Mouse (Mus musculus) yolk sac, embryonic 10.5 days (tissue): ENCODE measurements around the gene Siah3.

ENCODE experiments used
- DNase-seq: peaks from one replicate; pipeline ENCODE4 v3.0.0-alpha.2; 2017; ENCODE audit warnings: low spot score

Gene Siah3

DNA sequence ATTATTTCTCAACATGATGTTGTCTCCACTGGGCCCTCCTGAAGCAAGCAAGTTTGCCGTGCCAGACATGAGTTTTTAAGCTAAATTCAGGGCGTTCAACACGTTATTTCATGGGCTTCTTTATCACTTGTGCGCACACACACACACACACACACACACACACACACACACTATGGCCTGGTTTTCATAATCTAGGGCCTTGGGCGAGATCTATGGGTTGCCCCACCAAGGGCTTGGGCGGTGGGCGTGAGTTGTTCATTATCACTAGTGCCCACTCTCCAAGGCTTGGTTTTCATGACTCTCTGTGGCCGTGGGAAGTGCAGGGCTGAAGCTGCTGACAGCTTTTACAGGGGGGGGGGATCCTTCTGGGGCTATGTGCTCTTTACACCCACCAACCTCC lies 63.9 kb downstream of the Siah3 start:
- DNase-seq: no peak

DNA sequence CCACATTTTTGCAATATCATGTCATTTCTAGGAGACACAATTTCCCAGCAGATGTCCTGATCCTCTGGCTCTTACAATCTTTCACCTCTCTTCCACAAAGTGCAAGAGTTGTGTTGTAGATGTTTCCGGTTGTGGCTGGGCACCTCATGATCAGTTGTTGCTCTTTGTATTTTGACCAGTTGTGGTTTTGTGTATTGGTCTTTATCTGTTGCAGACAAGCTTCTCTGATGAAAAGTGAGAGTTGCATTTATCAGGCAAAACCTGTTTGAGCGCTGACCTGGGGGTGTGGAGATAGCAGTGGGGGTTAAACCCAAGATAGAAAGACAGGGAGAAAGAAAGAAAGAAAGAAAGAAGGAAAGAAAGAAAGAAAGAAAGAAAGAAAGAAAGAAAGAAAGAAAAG lies 68.9 kb downstream of the Siah3 start:
- no peak for DNase-seq

DNA sequence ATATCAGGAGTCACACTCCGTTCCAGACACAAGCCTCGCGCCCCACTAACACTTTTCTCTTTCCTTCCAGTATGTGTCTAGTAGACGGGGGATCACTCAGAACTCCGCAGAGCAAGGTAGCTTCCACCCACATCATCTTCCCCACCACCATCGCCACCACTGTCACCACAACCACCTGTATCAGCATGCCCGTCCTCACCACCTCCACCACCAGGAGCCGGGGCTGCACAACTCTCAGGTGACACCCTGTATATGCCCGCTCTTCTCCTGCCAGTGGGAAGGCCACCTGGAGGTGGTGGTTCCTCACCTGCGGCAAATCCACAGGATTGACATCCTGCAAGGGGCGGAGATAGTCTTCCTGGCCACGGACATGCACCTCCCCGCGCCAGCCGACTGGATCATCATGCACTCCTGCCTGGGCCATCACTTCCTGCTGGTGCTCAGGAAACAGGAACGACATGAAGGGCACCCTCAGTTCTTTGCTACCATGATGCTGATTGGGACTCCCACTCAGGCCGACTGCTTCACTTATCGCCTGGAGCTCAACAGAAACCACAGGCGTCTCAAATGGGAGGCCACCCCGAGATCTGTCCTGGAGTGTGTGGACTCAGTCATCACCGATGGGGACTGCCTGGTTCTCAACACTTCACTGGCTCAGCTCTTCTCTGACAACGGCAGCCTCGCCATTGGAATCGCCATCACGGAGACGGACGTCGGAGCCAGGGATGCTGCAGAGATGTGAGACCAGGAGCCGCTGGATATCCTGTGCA lies 69.8 kb downstream of the Siah3 start:
- DNase-seq: no peak

DNA sequence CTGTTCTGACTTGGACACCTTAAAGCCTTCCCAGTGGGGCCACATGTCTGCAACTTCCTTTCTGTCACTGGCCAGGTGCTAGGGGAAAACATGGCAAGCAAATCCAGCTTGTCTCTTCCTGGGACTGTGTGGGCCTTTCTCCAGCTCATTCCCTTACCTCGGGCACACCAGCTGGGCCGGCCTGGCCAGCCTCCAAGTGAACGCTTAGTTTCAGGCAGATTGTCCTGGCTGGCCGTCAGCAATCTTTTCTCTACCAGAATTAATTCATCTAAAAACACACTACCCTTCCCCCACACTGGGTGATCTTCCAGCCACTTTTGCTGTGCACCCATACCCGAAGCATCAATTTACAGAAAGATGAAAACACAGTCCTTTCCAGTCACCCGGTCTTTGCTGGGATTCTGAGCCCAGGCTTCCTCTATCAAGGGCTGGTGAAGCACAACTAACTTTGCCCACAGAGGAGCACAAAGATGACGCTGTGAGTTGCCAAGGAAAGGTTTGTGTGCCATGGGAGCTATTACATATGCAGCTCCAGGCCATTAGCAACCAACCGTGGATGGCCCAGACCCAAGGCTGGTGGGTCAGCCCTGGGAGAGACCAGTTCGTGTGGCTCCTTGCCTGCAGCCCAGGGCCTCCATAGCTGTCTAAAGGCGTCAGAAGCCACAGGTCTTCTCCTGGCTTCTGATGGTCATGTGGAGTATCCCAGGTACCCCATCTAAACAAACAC lies 71.8 kb downstream of the Siah3 start:
- DNase-seq: no peak

DNA sequence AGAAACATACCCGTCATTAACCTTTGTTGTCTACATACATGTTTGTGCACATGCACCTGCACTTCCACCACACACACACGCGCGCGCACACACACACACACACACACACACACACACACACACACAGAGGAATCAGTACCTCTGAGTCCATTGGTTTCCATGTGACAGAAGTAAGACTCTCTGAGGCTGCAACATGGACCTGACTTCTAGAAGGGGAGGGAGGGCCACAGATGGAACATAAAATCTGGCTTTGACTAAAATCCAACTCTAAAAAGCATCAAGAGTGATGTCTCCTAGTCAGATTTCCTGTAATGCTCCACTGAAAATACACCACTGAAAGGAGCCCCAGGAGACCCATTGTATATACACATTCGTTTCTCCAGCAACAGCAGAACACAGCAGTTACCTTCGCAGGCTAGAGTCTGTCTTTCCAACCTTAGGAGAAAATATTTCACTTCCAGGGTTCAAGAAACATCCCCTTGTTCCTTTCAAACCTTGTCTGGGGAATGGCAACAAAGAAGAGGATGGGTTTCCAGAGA lies 75.1 kb downstream of the Siah3 start:
- no peak for DNase-seq

DNA sequence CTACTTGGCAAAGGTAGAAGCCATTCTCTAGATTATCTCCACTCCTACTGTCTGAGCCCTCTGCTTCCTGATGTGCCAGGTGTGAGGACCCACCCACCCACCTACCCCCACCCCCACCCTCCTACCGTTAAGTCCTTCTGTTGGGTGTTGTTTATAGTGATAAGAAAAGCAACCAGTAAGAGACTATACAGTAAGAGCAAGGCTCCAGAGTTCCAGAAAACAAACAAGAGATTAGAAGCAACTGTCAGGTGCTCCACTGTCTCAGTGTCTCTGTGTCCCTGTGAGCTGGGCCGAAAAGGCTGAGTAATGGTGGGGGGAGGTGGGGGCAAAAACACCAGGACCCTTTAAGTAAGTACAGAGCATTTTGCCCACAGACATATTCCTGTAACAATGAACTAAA lies 83.4 kb downstream of the Siah3 start:
- DNase-seq: no peak

DNA sequence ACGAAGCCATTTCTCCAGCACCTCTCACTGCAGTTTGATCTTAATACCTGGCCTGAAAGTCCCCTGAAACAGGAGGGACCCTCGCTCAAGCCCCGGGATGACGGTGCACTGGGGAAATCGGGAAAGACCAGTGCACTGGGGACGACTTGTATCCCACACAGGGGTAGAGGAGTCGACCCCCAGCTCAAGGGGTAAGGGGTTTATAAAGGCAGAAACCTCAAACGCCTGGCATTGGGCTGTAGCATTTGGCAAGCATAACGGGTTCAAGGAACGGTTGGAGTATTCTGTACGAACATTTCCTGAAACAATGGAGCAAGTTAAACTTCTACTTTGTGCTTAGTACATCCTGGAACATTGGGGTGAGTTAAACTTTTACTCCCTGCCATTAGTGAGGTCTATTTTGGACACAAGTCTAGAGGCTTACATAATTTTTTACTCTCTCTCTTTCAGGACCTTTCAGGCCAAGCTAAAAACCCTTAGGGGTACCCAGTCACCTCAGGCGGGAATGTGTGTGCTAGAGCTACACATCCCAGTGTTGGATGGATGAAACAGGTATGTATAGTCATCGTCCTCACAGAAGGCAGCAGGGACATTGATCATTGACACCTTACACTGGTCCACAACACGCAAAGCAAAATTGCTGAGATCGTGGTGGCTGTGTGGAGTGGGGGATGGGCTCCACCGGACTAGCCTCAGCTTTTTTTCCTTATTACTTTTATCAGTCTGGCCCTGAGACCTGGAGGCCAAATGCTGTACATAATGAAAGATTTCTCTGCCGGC lies 84.6 kb downstream of the Siah3 start:
- peak; percentile 15 for DNase-seq

DNA sequence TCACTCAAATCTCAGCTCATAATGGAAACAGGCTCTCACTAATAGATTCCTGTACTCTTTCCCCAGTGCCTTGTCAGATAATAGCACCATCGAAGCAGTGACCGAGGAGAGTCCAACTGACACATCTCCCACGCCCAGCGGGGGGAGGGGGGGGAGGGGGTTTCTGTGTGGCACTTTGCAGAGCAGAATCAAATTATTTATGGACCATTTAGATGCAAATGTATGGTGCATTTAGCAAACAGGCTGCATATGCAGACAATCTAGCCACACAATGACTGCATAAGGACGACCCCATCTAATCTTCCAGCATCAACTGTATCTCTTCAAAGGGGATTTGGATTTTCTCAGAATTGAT lies 85.2 kb downstream of the Siah3 start:
- peak; percentile 15 for DNase-seq

DNA sequence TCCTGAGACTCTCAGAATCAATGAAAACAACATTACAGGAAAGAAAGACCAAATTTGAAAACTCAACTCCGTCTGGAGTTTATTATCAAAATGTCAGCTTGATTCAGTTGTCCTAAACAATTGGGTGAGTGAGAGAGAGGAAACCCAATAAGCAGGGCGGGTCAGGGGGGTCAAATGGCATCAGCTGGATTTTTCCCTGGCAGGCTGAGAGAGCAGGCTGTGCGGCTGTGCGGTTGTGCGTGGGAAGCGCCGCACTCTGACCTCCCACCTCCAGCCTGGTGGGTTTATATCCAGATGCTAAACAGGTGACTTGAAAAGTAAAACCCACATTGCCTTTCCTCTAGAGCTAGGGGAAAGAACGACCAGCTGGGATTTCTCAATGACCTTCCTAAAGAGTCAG lies 85.9 kb downstream of the Siah3 start:
- peak; percentile 28 for DNase-seq

DNA sequence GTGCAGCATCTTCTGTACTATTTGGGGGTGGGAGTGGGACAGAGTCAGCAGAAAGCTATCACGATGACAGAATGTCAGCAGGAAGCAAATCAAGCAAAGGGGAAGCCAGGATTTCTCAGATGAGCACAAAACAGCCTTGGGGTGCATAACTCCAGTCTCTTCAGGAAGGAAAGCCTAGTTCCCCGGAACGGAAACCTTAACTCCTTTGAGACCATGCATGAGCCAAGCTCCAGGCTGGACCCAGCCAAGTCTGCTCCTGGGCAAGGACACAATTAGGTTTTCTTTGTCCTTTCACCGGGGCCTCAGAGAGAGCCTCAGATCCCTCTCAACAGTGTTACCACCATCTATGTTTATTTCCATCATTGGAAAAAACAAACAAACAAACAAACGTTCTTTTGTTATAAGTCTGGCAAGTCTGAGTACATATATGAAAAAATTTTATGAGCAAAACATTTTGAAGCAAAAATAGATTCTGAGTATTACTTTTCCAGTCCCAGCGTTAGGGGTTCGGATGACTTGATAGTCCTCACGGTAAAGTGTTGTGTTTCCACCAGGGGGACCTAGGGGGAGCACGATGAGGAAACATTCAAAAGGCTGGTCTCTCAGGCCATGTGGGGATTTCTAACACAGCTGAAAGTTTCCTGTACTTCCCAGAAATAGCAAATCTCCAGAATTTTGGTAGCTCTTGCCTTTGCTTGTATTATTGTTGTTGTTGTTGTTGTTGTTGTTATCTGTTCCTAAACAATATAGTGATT lies 106.0 kb downstream of the Siah3 start:
- no peak for DNase-seq

DNA sequence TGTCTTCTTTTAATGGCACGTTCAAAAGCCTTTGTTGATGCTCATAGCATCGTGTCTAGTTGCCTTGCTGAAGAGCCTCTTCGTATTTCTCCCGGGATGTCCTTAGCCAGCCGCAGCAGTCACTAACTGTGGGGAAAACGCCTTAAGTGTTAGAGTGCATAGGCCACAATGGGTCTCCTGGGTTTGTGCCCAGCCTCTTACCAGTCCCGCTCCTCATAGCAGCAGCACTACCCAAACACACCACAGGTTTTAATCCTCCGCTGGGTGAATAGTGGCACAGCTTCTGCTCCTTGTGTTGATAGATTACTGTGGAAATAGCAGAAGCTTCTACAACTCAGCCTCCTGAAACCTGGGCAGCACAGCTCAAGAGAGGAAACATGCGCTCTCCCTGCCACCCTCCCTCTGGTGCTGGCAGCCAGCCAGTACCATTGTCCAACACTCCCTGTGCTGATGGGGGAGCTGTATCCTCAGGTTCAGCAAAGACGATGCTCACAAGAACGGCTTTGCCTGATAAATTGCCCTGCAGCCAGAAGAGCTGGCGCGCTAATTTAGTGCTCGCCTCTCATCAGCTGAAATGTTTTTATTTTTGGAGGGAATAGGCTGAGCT lies 109.9 kb downstream of the Siah3 start:
- DNase-seq: no peak

DNA sequence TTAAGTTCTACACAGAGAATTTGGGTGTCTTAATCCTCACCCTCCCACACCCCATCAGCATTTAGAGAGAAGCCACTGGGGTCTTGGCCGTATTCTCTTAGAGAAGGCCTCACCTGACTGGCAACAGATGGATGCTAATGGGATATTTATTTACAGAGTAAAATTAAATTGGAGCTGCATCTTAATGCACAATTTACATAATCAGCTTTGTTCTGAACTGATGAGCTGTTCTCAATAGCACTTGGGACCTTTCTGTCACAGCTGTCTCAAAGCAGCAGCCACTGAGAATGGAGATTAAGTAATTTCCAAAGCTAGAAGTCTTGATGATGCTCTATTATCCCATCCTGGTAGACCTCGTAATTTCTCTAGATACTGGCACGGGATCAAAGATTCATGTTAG lies 110.5 kb downstream of the Siah3 start:
- no peak for DNase-seq

DNA sequence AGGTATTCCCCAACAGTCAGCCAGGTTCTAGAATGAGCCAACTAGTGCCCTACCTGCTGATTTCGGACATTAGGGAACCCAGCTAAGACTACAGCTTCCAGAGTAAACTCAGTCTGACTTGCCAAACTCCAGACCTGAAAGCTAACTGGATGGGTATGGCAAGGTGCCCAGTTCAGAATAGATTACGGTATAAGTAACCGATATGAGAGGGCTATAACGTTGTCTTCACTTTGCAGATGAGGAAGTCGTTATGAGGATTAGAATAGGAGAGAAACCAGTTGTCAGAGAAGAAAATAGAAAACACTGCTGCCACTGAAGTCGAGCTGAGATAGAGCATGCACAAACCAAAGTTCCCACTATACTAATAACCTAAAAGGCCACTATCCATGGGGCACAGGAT lies 123.2 kb downstream of the Siah3 start:
- no peak for DNase-seq
